Mouse (Mus musculus) liver, embryonic 16.5 days (tissue): ENCODE measurements around the gene Cog2. TPM values are rescaled to one million over a fixed set of nuclear protein-coding genes. Genes with fewer than 3 reads are reported as not detected.
A peak's percentile ranks its signal among the peaks of the same experiment; 100 is the strongest.

ENCODE experiments used
- ATAC-seq: fragments of 200-750 bp; cut with Nextera tagmentation; 2 replicates; pipeline ENCODE4 v1.8.0; 2017; ENCODE audit warnings: low read depth, mild to moderate bottlenecking, moderate number of reproducible peaks, moderate library complexity
- H3K27ac ChIP-seq: fragments of 300-500 bp; sonication (generic); 2 replicates; pipeline ENCODE4 v1.5.1; 2014; ENCODE audit warnings: mild to moderate bottlenecking, low read length
- H3K27me3 ChIP-seq: fragments of 300-500 bp; sonication (generic); 2 replicates; pipeline ENCODE4 v1.6.1; 2014; ENCODE audit warnings: low read depth, low read length, mixed read lengths; ENCODE audit not compliant: control insufficient read depth, insufficient read depth
- H3K36me3 ChIP-seq: fragments of 300-500 bp; sonication (generic); 2 replicates; pipeline ENCODE4 v1.6.1; 2014; ENCODE audit warnings: mild to moderate bottlenecking; ENCODE audit not compliant: control insufficient read depth, insufficient read depth
- H3K4me1 ChIP-seq: fragments of 300-500 bp; sonication (generic); 2 replicates; pipeline ENCODE4 v1.6.1; 2014; ENCODE audit warnings: low read depth, low read length, mixed read lengths; ENCODE audit not compliant: control insufficient read depth
- H3K4me2 ChIP-seq: fragments of 300-500 bp; sonication (generic); 2 replicates; pipeline ENCODE4 v1.6.1; 2014; ENCODE audit warnings: low read depth, low read length, mixed read lengths
- H3K4me3 ChIP-seq: fragments of 300-500 bp; sonication (generic); 2 replicates; pipeline ENCODE4 v1.5.1; 2014; ENCODE audit warnings: low read depth, mild to moderate bottlenecking, low read length
- H3K9ac ChIP-seq: fragments of 300-500 bp; sonication (generic); 2 replicates; pipeline ENCODE4 v1.6.1; 2014; ENCODE audit warnings: low read depth, low read length
- H3K9me3 ChIP-seq: fragments of 300-500 bp; sonication (generic); replicated peaks from 2 replicates; pipeline ENCODE4 v1.6.1; 2016; ENCODE audit warnings: low read length; ENCODE audit not compliant: control insufficient read depth
- WGBS: fragments of 180-500 bp; shearing (Covaris S2); extraction: QIAGEN DNeasy Blood & Tissue Kit; methylation state at CpG from one replicate; pipeline ENCODE4 v1.1.7; 2014; ENCODE audit not compliant: insufficient replicate concordance; 5-methylcytosine and 5-hydroxymethylcytosine counted together
- polyA plus RNA-seq: library from polyadenylated mRNA; unstranded; fragments of >200 nt; fragmentation: Nextera tagmentation; extraction: Ambion mirVana; gene quantifications from 2 replicates; pipeline ENCODE4 v1.2.1, GENCODE M21; 2015

The Cog2 gene
- polyA plus RNA-seq, 1 experiment from 2014 or later = 15.8 TPM

GRCm38 (mm10) chr8:124548187-124548586 is 27.6 kb downstream of the Cog2 start:
- peaks cover 32% of the 10 kb centered on the region for H3K36me3 ChIP-seq
- ATAC-seq = no peak

GRCm38 (mm10) chr8:124551011-124551661 is 30.6 kb downstream of the Cog2 start:
- 91% methylated on average over 15 of the region's 15 CpGs for WGBS
- Histone ChIP-seq H3K9ac (no peak overlapping the region), H3K4me2 (no peak overlapping the region), H3K27ac (no peak overlapping the region), H3K4me3 (no peak overlapping the region), H3K27me3 (no peaks in the 10 kb centered on the region), H3K36me3 (peaks cover 20% of the 10 kb centered on the region), H3K4me1 (no peaks in the 10 kb centered on the region), H3K9me3 (no peaks in the 10 kb centered on the region)
- ATAC-seq = no peak

More at GRCm38 (mm10) chr8:124548187-124548586, 27.6 kb downstream of the Cog2 start:
- H3K4me2 ChIP-seq = no peak overlapping the region
- H3K9ac ChIP-seq = no peak overlapping the region
- WGBS = 84% methylated on average over 1 of the region's 1 CpGs
- no peak overlapping the region for H3K27ac ChIP-seq
- H3K4me3 ChIP-seq = no peak overlapping the region
- H3K9me3 ChIP-seq = no peaks in the 10 kb centered on the region
- H3K27me3 ChIP-seq = no peaks in the 10 kb centered on the region
- H3K4me1 ChIP-seq = no peaks in the 10 kb centered on the region

GRCm38 (mm10) chr8:124555113-124555750 is 34.7 kb downstream of the Cog2 start:
- no peak overlapping the region for H3K27ac ChIP-seq
- no peak overlapping the region for H3K9ac ChIP-seq
- H3K27me3 ChIP-seq = no peaks in the 10 kb centered on the region
- no peak overlapping the region for H3K4me3 ChIP-seq
- ATAC-seq = no peak
- no peaks in the 10 kb centered on the region for H3K4me1 ChIP-seq
- H3K9me3 ChIP-seq = no peaks in the 10 kb centered on the region
- no peak overlapping the region for H3K4me2 ChIP-seq
- 68% methylated on average over 7 of the region's 7 CpGs for WGBS
- H3K36me3 ChIP-seq = peaks cover 5% of the 10 kb centered on the region

GRCm38 (mm10) chr8:124556164-124556563 is 35.6 kb downstream of the Cog2 start:
- Histone ChIP-seq H3K9ac (no peak overlapping the region), H3K27ac (no peak overlapping the region)

GRCm38 (mm10) chr8:124556658-124557057 is 36.1 kb downstream of the Cog2 start:
- no peak for ATAC-seq
- no peak overlapping the region for H3K4me2 ChIP-seq
- H3K4me3 ChIP-seq = no peak overlapping the region
- 81% methylated on average over 13 of the region's 13 CpGs for WGBS
- H3K36me3 ChIP-seq = no peaks in the 10 kb centered on the region
- H3K9me3 ChIP-seq = no peaks in the 10 kb centered on the region
- H3K27ac ChIP-seq = no peak overlapping the region
- H3K9ac ChIP-seq = no peak overlapping the region
- no peaks in the 10 kb centered on the region for H3K27me3 ChIP-seq
- no peaks in the 10 kb centered on the region for H3K4me1 ChIP-seq

More at GRCm38 (mm10) chr8:124556164-124556563, 35.6 kb downstream of the Cog2 start:
- no peak overlapping the region for H3K4me3 ChIP-seq
- WGBS = 59% methylated on average over 7 of the region's 7 CpGs
- ATAC-seq = no peak
- H3K4me1 ChIP-seq = no peaks in the 10 kb centered on the region
- H3K36me3 ChIP-seq = no peaks in the 10 kb centered on the region
- no peaks in the 10 kb centered on the region for H3K9me3 ChIP-seq
- H3K27me3 ChIP-seq = no peaks in the 10 kb centered on the region
- H3K4me2 ChIP-seq = no peak overlapping the region

- Histone ChIP-seq H3K36me3 (no peaks in the 10 kb centered on the region), H3K4me1 (no peaks in the 10 kb centered on the region), H3K9me3 (no peaks in the 10 kb centered on the region), H3K4me2 (no peak overlapping the region), H3K9ac (no peak overlapping the region), H3K27ac (no peak overlapping the region), H3K4me3 (no peak overlapping the region), H3K27me3 (no peaks in the 10 kb centered on the region)
- 49% methylated on average over 5 of the region's 5 CpGs for WGBS
- no peak for ATAC-seq
Measured at GRCm38 (mm10) chr8:124557476-124557875, 36.9 kb downstream of the Cog2 start.

GRCm38 (mm10) chr8:124567126-124567525 is 46.6 kb downstream of the Cog2 start:
- Histone ChIP-seq H3K4me2 (peak overlapping the region; percentile 33), H3K4me1 (peaks cover 6% of the 10 kb centered on the region), H3K9ac (no peak overlapping the region), H3K36me3 (no peaks in the 10 kb centered on the region), H3K4me3 (peak overlapping the region; percentile 45), H3K9me3 (no peaks in the 10 kb centered on the region), H3K27me3 (no peaks in the 10 kb centered on the region), H3K27ac (peak overlapping the region; percentile 46)
- ATAC-seq = no peak
- WGBS = 49% methylated on average over 6 of the region's 6 CpGs

- Histone ChIP-seq H3K4me3 (peak overlapping the region; percentile 45), H3K9me3 (no peaks in the 10 kb centered on the region), H3K9ac (no peak overlapping the region), H3K27me3 (no peaks in the 10 kb centered on the region), H3K27ac (peak overlapping the region; percentile 46), H3K4me1 (peaks cover 6% of the 10 kb centered on the region), H3K4me2 (peak overlapping the region; percentile 33), H3K36me3 (no peaks in the 10 kb centered on the region)
- WGBS = 54% methylated on average over 3 of the region's 3 CpGs
- no peak for ATAC-seq
Measured at GRCm38 (mm10) chr8:124567584-124567983, 47.0 kb downstream of the Cog2 start.

- no peaks in the 10 kb centered on the region for H3K9me3 ChIP-seq
- peaks cover 6% of the 10 kb centered on the region for H3K4me1 ChIP-seq
- peak overlapping the region; percentile 77 for H3K27ac ChIP-seq
- H3K9ac ChIP-seq = peak overlapping the region; percentile 43; the same call in 1 of the 2 replicates
- WGBS = 44% methylated on average over 2 of the region's 2 CpGs
- no peaks in the 10 kb centered on the region for H3K36me3 ChIP-seq
- ATAC-seq = no peak
- H3K4me2 ChIP-seq = peak overlapping the region; percentile 33
- H3K27me3 ChIP-seq = no peaks in the 10 kb centered on the region
- peak overlapping the region; percentile 45 for H3K4me3 ChIP-seq
Measured at GRCm38 (mm10) chr8:124569100-124569499, 48.5 kb downstream of the Cog2 start.
